Mouse (Mus musculus): ENCODE data around the gene Pim1. TPM values are rescaled to one million over a fixed set of nuclear protein-coding genes. Genes with fewer than 3 reads are reported as not detected.
A peak's percentile ranks its signal among the peaks of the same experiment; 100 is the strongest.
"Not testable (repeated sequence)": the region's sequence is repeated elsewhere in the genome, so short reads cannot be mapped to it uniquely, and the experiment has no call there.

Pim1 gene
- polyA plus RNA-seq, 1 experiment from 2014 or later: 47.0 TPM

GRCm38 (mm10) chr17:29510691-29511090, 20.1 kb downstream of the Pim1 start:
- no peaks in the 10 kb centered on the region for H3K9me3 ChIP-seq (ENCODE audit: control insufficient read depth, low read length)
- H3K9ac ChIP-seq (ENCODE audit: low read depth, low read length): peak overlapping the region; percentile 30
- no peak overlapping the region for H3K4me2 ChIP-seq
- DNase-seq (ENCODE audit: low spot score) (no peak), ATAC-seq (replicated peaks; ENCODE audit: low FRiP score) (no peak)
- peaks cover 23% of the 10 kb centered on the region for H3K4me1 ChIP-seq (replicated peaks; ENCODE audit: control insufficient read depth, insufficient read depth, low read length)
- H3K27ac ChIP-seq (ENCODE audit: low read depth, low read length): peak overlapping the region; percentile 40
- 43% methylated on average over 8 of the region's 8 CpGs for WGBS
- no peak overlapping the region for H3K4me3 ChIP-seq (ENCODE audit: low read depth, low read length)
- H3K27me3 ChIP-seq (replicated peaks; ENCODE audit: control insufficient read depth, insufficient read depth, low read length): no peaks in the 10 kb centered on the region
- no peaks in the 10 kb centered on the region for H3K36me3 ChIP-seq (ENCODE audit: control insufficient read depth, insufficient read depth, low read length)

- H3K4me3 ChIP-seq (ENCODE audit: low read depth, low read length): no peak overlapping the region
- no peaks in the 10 kb centered on the region for H3K9me3 ChIP-seq (ENCODE audit: control insufficient read depth, low read length)
- H3K4me2 ChIP-seq: no peak overlapping the region
- H3K27me3 ChIP-seq (replicated peaks; ENCODE audit: control insufficient read depth, insufficient read depth, low read length): no peaks in the 10 kb centered on the region
- peaks cover 23% of the 10 kb centered on the region for H3K4me1 ChIP-seq (replicated peaks; ENCODE audit: control insufficient read depth, insufficient read depth, low read length)
- 0 out of 2 replicates have a peak overlapping the region, but pooled peaks have one; percentile 19 for H3K27ac ChIP-seq (ENCODE audit: low read depth, low read length)
- 0 out of 2 replicates have a peak overlapping the region, but pooled peaks have one; percentile 3 for H3K9ac ChIP-seq (ENCODE audit: low read depth, low read length)
- 29% methylated on average over 13 of the region's 13 CpGs for whole genome bisulfite sequencing
- peak; percentile 82 for ATAC-seq (replicated peaks; ENCODE audit: low FRiP score)
- H3K36me3 ChIP-seq (ENCODE audit: control insufficient read depth, insufficient read depth, low read length): no peaks in the 10 kb centered on the region
- DNase-seq (ENCODE audit: low spot score): peak; percentile 84
Measured at GRCm38 (mm10) chr17:29513044-29513730, 22.6 kb downstream of the Pim1 start.

GRCm38 (mm10) chr17:29514435-29514834, 23.9 kb downstream of the Pim1 start:
- Histone ChIP-seq H3K4me1 (replicated peaks; ENCODE audit: control insufficient read depth, insufficient read depth, low read length) (peaks cover 16% of the 10 kb centered on the region), H3K4me2 (peak overlapping the region; percentile 26; the same call in 1 of the 2 replicates), H3K9me3 (ENCODE audit: control insufficient read depth, low read length) (no peaks in the 10 kb centered on the region), H3K9ac (ENCODE audit: low read depth, low read length) (no peak overlapping the region), H3K4me3 (ENCODE audit: low read depth, low read length) (no peak overlapping the region), H3K27me3 (replicated peaks; ENCODE audit: control insufficient read depth, insufficient read depth, low read length) (no peaks in the 10 kb centered on the region), H3K27ac (ENCODE audit: low read depth, low read length) (no peak overlapping the region), H3K36me3 (ENCODE audit: control insufficient read depth, insufficient read depth, low read length) (no peaks in the 10 kb centered on the region)
- no peak for ATAC-seq (replicated peaks; ENCODE audit: low FRiP score)
- DNase-seq (ENCODE audit: low spot score): peak; percentile 73
- WGBS: 4% methylated on average over 11 of the region's 11 CpGs

DNA sequence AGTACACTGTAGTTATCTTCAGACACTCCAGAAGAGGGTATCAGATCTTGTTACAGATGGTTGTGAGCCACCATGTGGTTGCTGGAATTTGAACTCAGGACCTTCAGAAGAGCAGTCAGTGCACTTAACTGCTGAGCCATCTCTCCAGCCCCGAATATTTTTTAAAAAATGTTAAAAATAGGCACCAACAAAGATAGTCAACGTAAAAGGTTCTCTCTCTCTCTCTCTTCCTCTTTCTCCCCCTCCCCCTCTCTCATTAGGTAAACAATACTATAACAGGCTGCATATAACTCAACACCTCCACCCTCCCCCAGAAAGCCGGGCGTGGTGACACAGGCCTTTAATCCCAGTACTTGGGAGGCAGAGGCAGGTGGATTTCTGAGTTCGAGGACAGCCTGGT, 28.1 kb downstream of the Pim1 start:
- not testable (repeated sequence) for H3K4me1 ChIP-seq (replicated peaks; ENCODE audit: control insufficient read depth, insufficient read depth, low read length); ATAC-seq (replicated peaks; ENCODE audit: low FRiP score); H3K27ac ChIP-seq (ENCODE audit: low read depth, low read length); H3K4me2 ChIP-seq; H3K36me3 ChIP-seq (ENCODE audit: control insufficient read depth, insufficient read depth, low read length); H3K27me3 ChIP-seq (replicated peaks; ENCODE audit: control insufficient read depth, insufficient read depth, low read length); H3K4me3 ChIP-seq (ENCODE audit: low read depth, low read length); H3K9ac ChIP-seq (ENCODE audit: low read depth, low read length); DNase-seq (ENCODE audit: low spot score); H3K9me3 ChIP-seq (ENCODE audit: control insufficient read depth, low read length)
- WGBS: 78% methylated on average over 5 of the region's 5 CpGs

GRCm38 (mm10) chr17:29519731-29520130, 29.2 kb downstream of the Pim1 start:
- Histone ChIP-seq H3K9me3 (ENCODE audit: control insufficient read depth, low read length) (no peaks in the 10 kb centered on the region), H3K4me1 (replicated peaks; ENCODE audit: control insufficient read depth, insufficient read depth, low read length) (no peaks in the 10 kb centered on the region), H3K9ac (ENCODE audit: low read depth, low read length) (no peak overlapping the region), H3K27ac (ENCODE audit: low read depth, low read length) (no peak overlapping the region), H3K27me3 (replicated peaks; ENCODE audit: control insufficient read depth, insufficient read depth, low read length) (no peaks in the 10 kb centered on the region), H3K36me3 (ENCODE audit: control insufficient read depth, insufficient read depth, low read length) (no peaks in the 10 kb centered on the region), H3K4me2 (no peak overlapping the region), H3K4me3 (ENCODE audit: low read depth, low read length) (no peak overlapping the region)
- ATAC-seq (replicated peaks; ENCODE audit: low FRiP score) (no peak), DNase-seq (ENCODE audit: low spot score) (no peak)
- WGBS: 72% methylated on average over 8 of the region's 8 CpGs

GRCm38 (mm10) chr17:29525613-29526012, 35.1 kb downstream of the Pim1 start:
- no peaks in the 10 kb centered on the region for H3K27me3 ChIP-seq (replicated peaks; ENCODE audit: control insufficient read depth, insufficient read depth, low read length)
- H3K9ac ChIP-seq (ENCODE audit: low read depth, low read length): no peak overlapping the region
- no peak for ATAC-seq (replicated peaks; ENCODE audit: low FRiP score)
- H3K4me2 ChIP-seq: no peak overlapping the region
- no peak overlapping the region for H3K4me3 ChIP-seq (ENCODE audit: low read depth, low read length)
- DNase-seq (ENCODE audit: low spot score): no peak
- 73% methylated on average over 2 of the region's 2 CpGs for WGBS
- no peak overlapping the region for H3K27ac ChIP-seq (ENCODE audit: low read depth, low read length)
- H3K9me3 ChIP-seq (ENCODE audit: control insufficient read depth, low read length): peaks cover 2% of the 10 kb centered on the region; the same call in 1 of the 2 replicates
- H3K36me3 ChIP-seq (ENCODE audit: control insufficient read depth, insufficient read depth, low read length): no peaks in the 10 kb centered on the region
- no peaks in the 10 kb centered on the region for H3K4me1 ChIP-seq (replicated peaks; ENCODE audit: control insufficient read depth, insufficient read depth, low read length)

DNA sequence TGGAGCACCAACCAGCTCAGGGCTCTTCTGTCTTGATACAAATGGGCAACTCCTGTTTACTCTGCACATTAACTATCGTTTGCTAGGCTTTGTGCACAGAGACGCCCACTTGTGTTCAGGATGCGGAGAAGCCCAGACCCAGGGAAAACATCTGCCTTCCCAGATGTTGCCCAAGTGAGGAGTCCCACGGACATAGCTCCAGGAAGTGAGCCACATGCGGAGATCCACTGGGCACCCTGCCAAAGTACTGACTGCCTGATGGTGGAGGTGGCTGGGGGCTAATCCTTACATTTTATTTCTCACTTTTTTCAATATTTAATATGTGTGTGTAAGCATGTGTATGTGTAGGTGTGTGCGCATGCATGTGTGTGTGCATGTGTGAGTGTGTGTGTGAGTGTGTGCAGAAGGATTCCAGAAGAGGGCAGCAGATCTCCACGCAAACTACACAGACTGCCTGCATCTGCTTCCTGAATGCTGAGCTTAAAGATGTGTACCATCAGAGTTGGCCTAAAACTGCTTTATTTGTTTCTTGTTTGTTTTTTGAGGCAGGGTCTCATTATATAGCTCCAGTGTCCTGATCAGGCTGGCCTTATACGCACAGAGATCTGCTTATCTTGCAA, 38.1 kb downstream of the Pim1 start:
- no peaks in the 10 kb centered on the region for H3K27me3 ChIP-seq (replicated peaks; ENCODE audit: control insufficient read depth, insufficient read depth, low read length)
- ATAC-seq (replicated peaks; ENCODE audit: low FRiP score) (no peak), DNase-seq (ENCODE audit: low spot score) (no peak)
- peaks cover 2% of the 10 kb centered on the region; the same call in 1 of the 2 replicates for H3K9me3 ChIP-seq (ENCODE audit: control insufficient read depth, low read length)
- H3K4me1 ChIP-seq (replicated peaks; ENCODE audit: control insufficient read depth, insufficient read depth, low read length): no peaks in the 10 kb centered on the region
- H3K27ac ChIP-seq (ENCODE audit: low read depth, low read length): no peak overlapping the region
- 83% methylated on average over 8 of the region's 8 CpGs for WGBS
- H3K36me3 ChIP-seq (ENCODE audit: control insufficient read depth, insufficient read depth, low read length): no peaks in the 10 kb centered on the region
- H3K9ac ChIP-seq (ENCODE audit: low read depth, low read length): no peak overlapping the region
- no peak overlapping the region for H3K4me2 ChIP-seq
- H3K4me3 ChIP-seq (ENCODE audit: low read depth, low read length): no peak overlapping the region

DNA sequence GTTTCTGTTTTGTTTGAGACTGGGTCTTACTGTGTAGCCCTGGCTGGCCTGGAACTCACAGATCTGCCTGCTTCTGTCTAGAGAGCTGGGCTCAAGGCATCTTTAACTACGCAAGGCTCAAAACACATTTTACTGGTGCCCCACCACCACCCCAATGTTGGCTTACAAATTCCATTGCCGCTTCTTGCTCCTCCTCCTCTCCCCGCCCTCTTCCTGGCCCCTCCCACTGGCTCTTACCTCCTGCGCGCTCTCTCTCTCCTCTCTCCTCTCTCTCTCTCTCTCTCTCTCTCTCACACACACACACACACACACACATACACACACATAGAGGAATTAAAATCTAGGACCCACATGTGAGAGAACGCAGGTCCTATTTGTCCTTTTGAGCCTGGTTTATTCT, 40.0 kb downstream of the Pim1 start:
- no peak overlapping the region for H3K9ac ChIP-seq (ENCODE audit: low read depth, low read length)
- no peaks in the 10 kb centered on the region for H3K4me1 ChIP-seq (replicated peaks; ENCODE audit: control insufficient read depth, insufficient read depth, low read length)
- H3K4me2 ChIP-seq: no peak overlapping the region
- H3K4me3 ChIP-seq (ENCODE audit: low read depth, low read length): no peak overlapping the region
- peaks cover 2% of the 10 kb centered on the region; the same call in 1 of the 2 replicates for H3K9me3 ChIP-seq (ENCODE audit: control insufficient read depth, low read length)
- no peak for DNase-seq (ENCODE audit: low spot score)
- no peaks in the 10 kb centered on the region for H3K27me3 ChIP-seq (replicated peaks; ENCODE audit: control insufficient read depth, insufficient read depth, low read length)
- no peak overlapping the region for H3K27ac ChIP-seq (ENCODE audit: low read depth, low read length)
- 68% methylated on average over 6 of the region's 6 CpGs for WGBS
- H3K36me3 ChIP-seq (ENCODE audit: control insufficient read depth, insufficient read depth, low read length): no peaks in the 10 kb centered on the region
- ATAC-seq (replicated peaks; ENCODE audit: low FRiP score): no peak

- ATAC-seq (replicated peaks; ENCODE audit: low FRiP score): no peak
- no peak for DNase-seq (ENCODE audit: low spot score)
- no peak overlapping the region for H3K4me3 ChIP-seq (ENCODE audit: low read depth, low read length)
Measured at GRCm38 (mm10) chr17:29531278-29531677, 40.7 kb downstream of the Pim1 start.

More at GRCm38 (mm10) chr17:29531278-29531677, 40.7 kb downstream of the Pim1 start:
- H3K4me2 ChIP-seq: no peak overlapping the region
- no peaks in the 10 kb centered on the region for H3K9me3 ChIP-seq (ENCODE audit: control insufficient read depth, low read length)
- no peaks in the 10 kb centered on the region for H3K36me3 ChIP-seq (ENCODE audit: control insufficient read depth, insufficient read depth, low read length)
- no peaks in the 10 kb centered on the region for H3K27me3 ChIP-seq (replicated peaks; ENCODE audit: control insufficient read depth, insufficient read depth, low read length)
- H3K9ac ChIP-seq (ENCODE audit: low read depth, low read length): no peak overlapping the region
- H3K4me1 ChIP-seq (replicated peaks; ENCODE audit: control insufficient read depth, insufficient read depth, low read length): no peaks in the 10 kb centered on the region
- H3K27ac ChIP-seq (ENCODE audit: low read depth, low read length): no peak overlapping the region
- WGBS: 72% methylated on average over 9 of the region's 9 CpGs
